ENCODE assay signal across 8 mouse cellular contexts in genomic region chr12:111669000-111669788, GRCm38 (mm10). TPM values are rescaled to one million over a fixed set of nuclear protein-coding genes. Genes with fewer than 3 reads are reported as not detected.
DNase-seq lines count a peak whose midpoint lies in the region; ATAC-seq and TF ChIP-seq lines count a peak whose summit lies in the region.

No protein-coding gene starts in this region.

- peak overlapping the region; percentile 47 for H3K27ac ChIP-seq in cortical plate, adult 2 months (ENCODE audit: insufficient read depth, low read length)
- peak overlapping the region; percentile 93 for H3K27ac ChIP-seq in heart, embryonic 15.5 days
- H3K27ac ChIP-seq in liver, embryonic 11.5 days (ENCODE audit: low read depth, low read length) = peak overlapping the region; percentile 58
- H3K27ac ChIP-seq in neural tube, embryonic 14.5 days (ENCODE audit: low read depth, low read length) = peak overlapping the region; percentile 72

- H3K36me3 ChIP-seq in heart, embryonic 15.5 days = 0 out of 2 replicates have a peak, but pooled peaks cover 3% of the 10 kb centered on the region
- H3K36me3 ChIP-seq in liver, embryonic 11.5 days (ENCODE audit: control insufficient read depth, insufficient read depth, low read length) = no peaks in the 10 kb centered on the region
- 0 out of 2 replicates have a peak, but pooled peaks cover 7% of the 10 kb centered on the region for H3K36me3 ChIP-seq in neural tube, embryonic 14.5 days (ENCODE audit: control insufficient read depth, insufficient read depth, low read length)

- H3K4me3 ChIP-seq in cortical plate, adult 2 months (ENCODE audit: insufficient read depth, low read length) = peak overlapping the region; percentile 99
- peak overlapping the region; percentile 32 for H3K4me3 ChIP-seq in heart, embryonic 15.5 days
- peak overlapping the region; percentile 22; the same call in 1 of the 2 replicates for H3K4me3 ChIP-seq in liver, embryonic 11.5 days (ENCODE audit: low read depth, low read length)
- H3K4me3 ChIP-seq in neural tube, embryonic 14.5 days (ENCODE audit: low read depth, low read length) = peak overlapping the region; percentile 85

- peaks cover 14% of the 10 kb centered on the region for H3K27me3 ChIP-seq in heart, embryonic 15.5 days
- H3K27me3 ChIP-seq in liver, embryonic 11.5 days (replicated peaks; ENCODE audit: control insufficient read depth, insufficient read depth, low read length) = peaks cover 43% of the 10 kb centered on the region
- no peaks in the 10 kb centered on the region for H3K27me3 ChIP-seq in neural tube, embryonic 14.5 days (ENCODE audit: control insufficient read depth, insufficient read depth, low read length)

- peak overlapping the region; percentile 57; the same call in 1 of the 2 replicates for H3K9ac ChIP-seq in heart, embryonic 15.5 days
- H3K9ac ChIP-seq in liver, embryonic 11.5 days (ENCODE audit: low read depth, low read length) = peak overlapping the region; percentile 62
- H3K9ac ChIP-seq in neural tube, embryonic 14.5 days (replicated peaks; ENCODE audit: low read depth, low read length) = peak overlapping the region; percentile 93; the same call in 1 of the 2 replicates

- H3K9me3 ChIP-seq in heart, embryonic 15.5 days (replicated peaks) = no peaks in the 10 kb centered on the region
- no peaks in the 10 kb centered on the region for H3K9me3 ChIP-seq in liver, embryonic 11.5 days (ENCODE audit: control insufficient read depth, low read length)
- no peaks in the 10 kb centered on the region for H3K9me3 ChIP-seq in neural tube, embryonic 14.5 days (ENCODE audit: control insufficient read depth, low read length)

- peaks cover 2% of the 10 kb centered on the region; the same call in 1 of the 2 replicates for H3K4me1 ChIP-seq in cortical plate, adult 2 months (ENCODE audit: control insufficient read depth, insufficient read depth, low read length)
- peaks cover 66% of the 10 kb centered on the region for H3K4me1 ChIP-seq in heart, embryonic 15.5 days (replicated peaks)
- H3K4me1 ChIP-seq in liver, embryonic 11.5 days (replicated peaks; ENCODE audit: control insufficient read depth, insufficient read depth, low read length) = peaks cover 34% of the 10 kb centered on the region
- peaks cover 21% of the 10 kb centered on the region for H3K4me1 ChIP-seq in neural tube, embryonic 14.5 days (ENCODE audit: control insufficient read depth, insufficient read depth, low read length)

- peak; percentile 61 for DNase-seq in layer of hippocampus, adult 9-11 months
- DNase-seq in layer of hippocampus, adult 11-12 months (ENCODE audit: low spot score) = no peak
- DNase-seq in liver, embryonic 11.5 days (ENCODE audit: low spot score) = no peak
- no peak for DNase-seq in adrenal gland, adult 8-10 months
- DNase-seq in right cerebral cortex, postnatal 10 days (ENCODE audit: low spot score in 2 of 2) = no peak

- ATAC-seq in heart, embryonic 15.5 days (replicated peaks; ENCODE audit: insufficient number of reproducible peaks, insufficient read depth, low FRiP score, low read depth) = peak; percentile 1; the same call in 1 of the 2 replicates
- no peak for ATAC-seq in liver, embryonic 11.5 days (replicated peaks; ENCODE audit: low FRiP score)
- no peak for ATAC-seq in neural tube, embryonic 14.5 days (ENCODE audit: low read depth)

- peak; percentile 65 for TF ChIP-seq POLR2A in cortical plate, adult 2 months (IDR thresholded peaks at IDR 0.05; ENCODE audit: extremely low read depth, insufficient read depth, low read length)

- 70% methylated on average over 23 of the region's 23 CpGs for whole genome bisulfite sequencing in heart, embryonic 15.5 days
- WGBS in liver, embryonic 11.5 days = 62% methylated on average over 23 of the region's 23 CpGs
- 40% methylated on average over 23 of the region's 23 CpGs for WGBS in neural tube, embryonic 14.5 days

- peak overlapping the region; percentile 66 for H3K4me2 ChIP-seq in heart, embryonic 15.5 days
- H3K4me2 ChIP-seq in liver, embryonic 11.5 days = peak overlapping the region; percentile 60
- H3K4me2 ChIP-seq in neural tube, embryonic 14.5 days (ENCODE audit: low read depth, low read length) = peak overlapping the region; percentile 96

- TF ChIP-seq CTCF in cortical plate, adult 2 months (IDR thresholded peaks at IDR 0.05; ENCODE audit: extremely low read depth, insufficient read depth, low read length) = no peak

RNA-seq across cellular contexts. Expression of gene Ckb, which starts 2.9 kb away (rescaled TPM):
- 3,152 and 3,325 TPM in 2 replicates for polyA plus RNA-seq in cortical plate, adult 2 months (2012; rRNA removed)
- 315 and 319 TPM in 2 replicates for polyA plus RNA-seq in heart, embryonic 15.5 days (2015; fragmentation: Nextera tagmentation; extraction: Ambion mirVana)
- 91.3 and 94.1 TPM in 2 replicates for polyA plus RNA-seq in liver, embryonic 11.5 days (2014; fragmentation: Nextera tagmentation; extraction: Ambion mirVana)
- 1,430 and 1,628 TPM in 2 replicates for polyA plus RNA-seq in neural tube, embryonic 14.5 days (2014; fragmentation: Nextera tagmentation; extraction: Ambion mirVana)
- 100 to 1,000 TPM in 1 of 4 experiments, 10 to 100 TPM in 3; 50.3 to 118 (median 79.5) TPM for total RNA-seq in adrenal gland, adult 8-10 months (2022)

RNA-seq across cellular contexts. Expression of gene Trmt61a, which starts 8.7 kb away (rescaled TPM):
- polyA plus RNA-seq in cortical plate, adult 2 months (2012; rRNA removed) = 20.0 and 20.8 TPM in 2 replicates
- polyA plus RNA-seq in heart, embryonic 15.5 days (2015; fragmentation: Nextera tagmentation; extraction: Ambion mirVana) = 6.1 and 9.0 TPM in 2 replicates
- polyA plus RNA-seq in liver, embryonic 11.5 days (2014; fragmentation: Nextera tagmentation; extraction: Ambion mirVana) = 16.8 and 21.0 TPM in 2 replicates
- polyA plus RNA-seq in neural tube, embryonic 14.5 days (2014; fragmentation: Nextera tagmentation; extraction: Ambion mirVana) = 4.3 and 5.0 TPM in 2 replicates
- total RNA-seq in adrenal gland, adult 8-10 months (2022) = 10 to 100 TPM; 12.8 to 16.6 (median 16.0) TPM

RNA-seq across cellular contexts. Expression of gene Bag5, which starts 43.9 kb away (rescaled TPM):
- 49.6 and 51.0 TPM in 2 replicates for polyA plus RNA-seq in cortical plate, adult 2 months (2012; rRNA removed)
- 36.2 and 39.9 TPM in 2 replicates for polyA plus RNA-seq in heart, embryonic 15.5 days (2015; fragmentation: Nextera tagmentation; extraction: Ambion mirVana)
- polyA plus RNA-seq in liver, embryonic 11.5 days (2014; fragmentation: Nextera tagmentation; extraction: Ambion mirVana) = 41.0 and 44.7 TPM in 2 replicates
- polyA plus RNA-seq in neural tube, embryonic 14.5 days (2014; fragmentation: Nextera tagmentation; extraction: Ambion mirVana) = 68.1 and 71.8 TPM in 2 replicates
- total RNA-seq in adrenal gland, adult 8-10 months (2022) = 10 to 100 TPM; 39.2 to 41.7 (median 40.0) TPM

RNA-seq across cellular contexts. Expression of gene Apopt1, which starts 43.9 kb away (rescaled TPM):
- 48.4 and 52.6 TPM in 2 replicates for polyA plus RNA-seq in cortical plate, adult 2 months (2012; rRNA removed)
- 41.3 and 41.5 TPM in 2 replicates for polyA plus RNA-seq in heart, embryonic 15.5 days (2015; fragmentation: Nextera tagmentation; extraction: Ambion mirVana)
- polyA plus RNA-seq in liver, embryonic 11.5 days (2014; fragmentation: Nextera tagmentation; extraction: Ambion mirVana) = 60.3 and 67.7 TPM in 2 replicates
- polyA plus RNA-seq in neural tube, embryonic 14.5 days (2014; fragmentation: Nextera tagmentation; extraction: Ambion mirVana) = 65.7 and 69.6 TPM in 2 replicates
- 10 to 100 TPM; 65.7 to 82.3 (median 74.3) TPM for total RNA-seq in adrenal gland, adult 8-10 months (2022)

Comparison
In these comparisons a context has a peak if more than half of its experiments do, and no peak if none do; other contexts are left out.
1. H3K4me3 ChIP-seq: peak in every context shown above with its lines; median percentile 99 in cortical plate, adult 2 months; 85 in neural tube, embryonic 14.5 days; 32 in heart, embryonic 15.5 days; 22 in liver, embryonic 11.5 days.